Mouse (Mus musculus) bone marrow, adult 2 months (tissue): Measurements from ENCODE around the gene Mettl18. TPM values are rescaled to one million over a fixed set of nuclear protein-coding genes. Genes with fewer than 3 reads are reported as not detected.

Experiments
- H3K27ac ChIP-seq: fragments of 200-500 bp; 2 replicates; pipeline ENCODE4 v1.5.1; 2012; ENCODE audit warnings: low read depth, mild to moderate bottlenecking, control low read depth, inconsistent platforms, low read length; ENCODE audit not compliant: control insufficient read depth, poor library complexity, insufficient read depth
- H3K4me1 ChIP-seq: fragments of 200-500 bp; 2 replicates; pipeline ENCODE4 v1.6.1; 2011; ENCODE audit warnings: low read length; ENCODE audit not compliant: control insufficient read depth, insufficient read depth
- H3K4me3 ChIP-seq: fragments of 200-500 bp; replicated peaks from 2 replicates; pipeline ENCODE3; 2011; ENCODE audit warnings: mild to moderate bottlenecking, low read depth, low read length, control low read depth; ENCODE audit not compliant: control insufficient read depth
- CTCF ChIP-seq: fragments of 200-500 bp; IDR thresholded peaks from 2 replicates; pipeline ENCODE4 v1.5.1; 2011; ENCODE audit warnings: low read length, control low read depth; ENCODE audit not compliant: control insufficient read depth, insufficient read depth
- POLR2A ChIP-seq: fragments of 200-500 bp; IDR thresholded peaks from 2 replicates; pipeline ENCODE4 v1.6.1; 2011; ENCODE audit warnings: low read depth, mild to moderate bottlenecking, control low read depth, low read length, borderline replicate concordance; ENCODE audit not compliant: control insufficient read depth
- WGBS: fragments of 180-500 bp; shearing (Covaris S2); methylation state at CpG from one replicate; pipeline ENCODE4 v1.1.7; 2018; 5-methylcytosine and 5-hydroxymethylcytosine counted together
- polyA plus RNA-seq: library from polyadenylated mRNA; stranded (reverse); fragments of >200 nt; gene quantifications from 2 replicates; pipeline ENCODE4 v1.2.4, GENCODE M21; 2011; ENCODE audit warnings: low replicate concordance; ENCODE audit not compliant: missing spikeins, insufficient read depth, insufficient read length

The Mettl18 gene
- polyA plus RNA-seq, 1 experiment, result 11.1 TPM

- Histone ChIP-seq H3K27ac (no peak overlapping the region), H3K4me3 (no peak overlapping the region), H3K4me1 (no peaks in the 10 kb centered on the region)
- 65% methylated on average over 4 of the region's 4 CpGs for WGBS
- TF ChIP-seq POLR2A, result no peak
- no peak for TF ChIP-seq CTCF
These were observed 31.0 kb downstream of the Mettl18 start for GRCm38 (mm10) chr1:164025685-164026084.

GRCm38 (mm10) chr1:164027416-164027815 is 32.7 kb downstream of the Mettl18 start:
- WGBS, result 68% methylated on average over 5 of the region's 5 CpGs
- H3K4me3 ChIP-seq, result no peak overlapping the region
- H3K27ac ChIP-seq, result no peak overlapping the region
- no peak for TF ChIP-seq POLR2A
- no peaks in the 10 kb centered on the region for H3K4me1 ChIP-seq

GRCm38 (mm10) chr1:164040385-164041135 is 45.9 kb downstream of the Mettl18 start:
- H3K4me3 ChIP-seq, result no peak overlapping the region
- TF ChIP-seq CTCF (no peak), POLR2A (no peak)
- H3K4me1 ChIP-seq, result no peaks in the 10 kb centered on the region
- WGBS, result 83% methylated on average over 10 of the region's 10 CpGs
- no peak overlapping the region for H3K27ac ChIP-seq

GRCm38 (mm10) chr1:164043549-164043948 is 48.9 kb downstream of the Mettl18 start:
- Histone ChIP-seq H3K4me1 (no peaks in the 10 kb centered on the region), H3K4me3 (no peak overlapping the region), H3K27ac (no peak overlapping the region)
- 76% methylated on average over 3 of the region's 3 CpGs for WGBS
- TF ChIP-seq POLR2A, result no peak
- no peak for TF ChIP-seq CTCF

Other genes starting within 250 kb of the Mettl18 start
- 0.97 and 4.5 TPM in 2 replicates for gene Kifap3, start 215.3 kb upstream of the Mettl18 start, polyA plus RNA-seq
- 6.9 and 8.0 TPM in 2 replicates for gene Scyl3, start 65.8 kb upstream of the Mettl18 start, polyA plus RNA-seq
- gene BC055324, start 93 bp upstream of the Mettl18 start, polyA plus RNA-seq, result 4.1 and 10.7 TPM in 2 replicates
- 1.2 and 1.4 TPM in 2 replicates for gene Sele, start 53.3 kb downstream of the Mettl18 start, polyA plus RNA-seq
- gene Sell, start 67.1 kb downstream of the Mettl18 start, polyA plus RNA-seq, result 36.0 and 70.4 TPM in 2 replicates
- gene Selp, start 120.4 kb downstream of the Mettl18 start, polyA plus RNA-seq, result 4.4 and 17.1 TPM in 2 replicates
- 9.9 and 21.8 TPM in 2 replicates for gene F5, start 156.9 kb downstream of the Mettl18 start, polyA plus RNA-seq